Mouse (Mus musculus): ENCODE results near the gene Rbak.
"Not testable (repeated sequence)": the region's sequence is repeated elsewhere in the genome, so short reads cannot be mapped to it uniquely, and the experiment has no call there.

Gene Rbak

GRCm38 (mm10) chr5:143135042-143135441, 45.5 kb downstream of the Rbak start:
- no peak for DNase-seq (ENCODE audit: low spot score in 2 of 2)

GRCm38 (mm10) chr5:143134216-143135010, 46.2 kb downstream of the Rbak start:
- not testable (repeated sequence) for DNase-seq (ENCODE audit: low spot score in 2 of 2)

GRCm38 (mm10) chr5:143132935-143133514, 47.5 kb downstream of the Rbak start:
- no peak for DNase-seq (ENCODE audit: low spot score in 2 of 2)

- DNase-seq (ENCODE audit: low spot score in 2 of 2), result no peak
Measured at GRCm38 (mm10) chr5:143130342-143130741, 50.2 kb downstream of the Rbak start.

GRCm38 (mm10) chr5:143129101-143129500, 51.5 kb downstream of the Rbak start:
- no peak for DNase-seq (ENCODE audit: low spot score in 2 of 2)

- DNase-seq (ENCODE audit: low spot score in 2 of 2), result peak in 1 of 2 experiments; percentile 8
Measured at GRCm38 (mm10) chr5:143127837-143128236, 52.7 kb downstream of the Rbak start.

- no peak for DNase-seq (ENCODE audit: low spot score in 2 of 2)
Measured at GRCm38 (mm10) chr5:143126908-143127307, 53.7 kb downstream of the Rbak start.

GRCm38 (mm10) chr5:143126089-143126488, 54.5 kb downstream of the Rbak start:
- no peak for DNase-seq (ENCODE audit: low spot score in 2 of 2)

GRCm38 (mm10) chr5:143125601-143126000, 55.0 kb downstream of the Rbak start:
- peak; percentile 16 to 62 for DNase-seq (ENCODE audit: low spot score in 2 of 2)

- no peak for DNase-seq (ENCODE audit: low spot score in 2 of 2)
Measured at GRCm38 (mm10) chr5:143124805-143125378, 55.7 kb downstream of the Rbak start.

- DNase-seq (ENCODE audit: low spot score in 2 of 2), result no peak
Measured at GRCm38 (mm10) chr5:143122673-143123072, 57.9 kb downstream of the Rbak start.
